Mouse (Mus musculus): ENCODE data around the gene Efcab1. TPM values are rescaled to one million over a fixed set of nuclear protein-coding genes. Genes with fewer than 3 reads are reported as not detected.

Efcab1 gene
- polyA plus RNA-seq (2014; fragmentation: Illumina TruSeq; extraction: RNeasy Lipid Tissue Mini Kit (QIAGEN cat#74804); ENCODE audit: low read depth, low replicate concordance): 0.24 TPM

DNA sequence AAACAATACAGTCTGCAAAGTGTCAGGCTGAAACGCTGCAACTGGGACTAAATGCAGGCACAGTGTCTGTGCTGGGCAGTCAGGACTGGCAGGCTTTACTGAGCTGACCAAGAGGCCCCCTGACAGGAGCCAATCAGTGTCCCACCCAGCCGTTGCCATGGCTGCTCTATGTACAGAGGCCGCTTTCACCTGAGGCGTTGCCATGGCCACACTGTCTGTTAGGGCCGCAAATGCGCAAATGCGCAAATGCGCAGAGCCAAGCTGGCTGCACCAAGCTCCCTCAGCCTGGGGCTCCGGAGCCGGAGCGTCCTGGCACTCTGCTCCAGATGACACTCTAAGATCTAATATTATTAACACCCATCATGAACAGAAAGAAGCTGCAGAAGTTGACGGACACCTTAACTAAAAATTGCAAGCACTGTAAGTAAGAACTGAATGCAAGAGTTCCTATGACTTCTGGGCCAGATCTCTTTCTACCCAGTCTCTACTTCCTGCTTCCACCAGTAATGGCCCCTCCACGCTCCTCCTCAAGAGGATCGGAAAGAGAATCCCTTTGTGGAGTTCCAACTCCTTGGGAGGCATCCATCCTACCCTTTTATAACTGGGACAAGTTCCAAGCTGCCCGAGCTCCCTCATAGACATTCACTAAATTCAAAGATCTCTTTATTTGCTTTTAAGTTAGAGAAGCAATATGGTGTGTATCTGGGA is at the start of gene Efcab1:
Gene Efcab1, plus strand, starts transcription at position 214 of the 708 bp plus-strand sequence.

Data from kidney, adult 10 weeks (tissue).